Mouse (Mus musculus): ENCODE measurements at regions not wholly inside any gene's neighbourhood (a gene's known extent, or its start where the extent isn't known, plus 50 kb on each side); places are given as distances from the start of the nearest gene placed in this dataset.

GRCm38 (mm10) chr13:97616919-97617318 is 143.5 kb downstream of the Gm10260 start:
- DNase-seq (ENCODE audit: low spot score in 2 of 2) = no peak

- peak; percentile 16 to 55 for DNase-seq (ENCODE audit: low spot score in 2 of 2)
Observed at GRCm38 (mm10) chr13:97607221-97607723, 153.2 kb downstream of the Gm10260 start.

DNA sequence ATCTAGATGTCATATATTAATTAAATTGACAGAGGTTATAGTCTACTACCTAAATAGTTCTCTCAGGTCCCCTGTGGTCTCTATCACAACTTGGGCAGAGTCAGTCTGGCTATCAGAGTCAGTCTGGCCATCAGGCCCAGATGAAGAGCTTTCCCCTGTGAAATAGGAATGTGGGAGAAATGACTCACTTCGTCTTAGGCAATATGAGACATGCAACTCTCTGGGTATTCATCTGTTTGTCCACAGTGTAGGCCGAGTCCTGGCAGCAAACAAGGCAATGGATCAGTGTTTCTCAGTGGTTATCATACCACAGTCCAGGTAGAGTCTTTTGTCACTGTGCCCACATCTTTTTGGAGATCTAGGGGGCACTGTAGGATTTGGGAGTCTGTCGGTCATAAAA is 156.0 kb downstream of the Gm10260 start:
- DNase-seq (ENCODE audit: low spot score in 2 of 2) = no peak

- no peak for DNase-seq (ENCODE audit: low spot score in 2 of 2)
Observed at GRCm38 (mm10) chr13:97601135-97601730, 159.2 kb downstream of the Gm10260 start.

- no peak for DNase-seq (ENCODE audit: low spot score in 2 of 2)
Observed at GRCm38 (mm10) chr13:97600136-97600535, 160.3 kb downstream of the Gm10260 start.

DNA sequence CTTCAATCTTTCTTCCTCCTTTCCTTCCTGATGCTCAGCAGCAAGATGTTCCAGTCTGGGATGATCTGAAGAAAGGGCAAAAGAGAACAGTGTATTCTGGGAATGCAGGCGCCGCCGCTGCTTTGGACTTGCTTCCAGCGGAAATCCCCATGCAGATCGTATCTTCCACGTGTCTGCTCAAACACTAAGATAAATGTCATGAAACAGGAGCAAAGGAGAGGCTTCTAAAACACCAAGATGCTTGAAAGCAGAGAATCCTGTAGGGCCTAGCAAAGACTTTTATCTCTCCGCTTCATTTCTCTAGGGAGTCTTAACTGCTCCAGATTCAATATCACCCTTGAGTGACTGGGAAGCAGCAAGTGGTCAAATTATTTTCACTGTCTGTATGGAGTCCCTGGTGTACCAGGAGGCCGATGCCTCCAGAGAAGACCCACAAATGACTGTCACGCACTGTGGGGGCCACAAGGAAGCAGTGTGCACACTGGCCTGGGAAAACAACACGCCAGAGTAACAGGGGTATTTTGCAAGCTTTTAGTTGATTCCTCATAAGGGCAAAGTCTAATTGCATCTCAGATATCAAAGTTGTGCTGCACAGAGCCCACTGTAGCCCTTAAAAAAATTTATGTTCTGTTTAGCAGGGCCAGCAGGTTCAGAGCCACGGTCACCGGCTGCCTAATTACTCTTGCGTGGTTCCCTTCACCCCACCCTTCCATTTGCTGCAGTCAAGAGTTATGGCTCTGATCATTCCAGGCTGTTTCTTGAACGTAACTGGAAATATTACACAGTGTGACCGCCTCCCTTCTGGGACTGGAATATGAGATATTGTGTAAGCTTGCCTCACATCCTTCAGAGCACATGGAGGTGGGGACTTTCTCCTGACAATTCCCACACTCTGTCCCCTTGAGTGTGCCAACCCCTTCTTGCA is 161.7 kb downstream of the Gm10260 start:
- no peak for DNase-seq (ENCODE audit: low spot score in 2 of 2)

DNA sequence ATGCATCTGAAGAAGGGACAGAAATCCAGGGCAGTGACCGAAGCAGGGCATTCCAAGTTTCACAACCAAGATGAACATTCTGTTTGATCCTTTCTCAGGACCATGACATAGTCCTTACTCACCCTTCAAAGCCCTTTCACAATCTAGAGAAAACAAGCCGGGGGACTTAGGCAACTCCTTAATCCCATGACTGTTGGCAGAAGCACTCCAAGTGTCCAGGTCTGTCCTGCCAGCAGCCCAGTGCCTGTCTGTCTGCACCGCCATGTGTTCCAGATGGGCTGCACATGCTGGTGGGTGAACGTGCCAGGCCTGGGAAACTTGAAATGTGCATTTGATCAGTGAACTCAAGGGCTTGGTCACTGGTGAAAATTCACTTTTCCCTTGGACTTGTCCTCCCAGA is 165.6 kb downstream of the Gm10260 start:
- DNase-seq (ENCODE audit: low spot score in 2 of 2) = no peak

DNA sequence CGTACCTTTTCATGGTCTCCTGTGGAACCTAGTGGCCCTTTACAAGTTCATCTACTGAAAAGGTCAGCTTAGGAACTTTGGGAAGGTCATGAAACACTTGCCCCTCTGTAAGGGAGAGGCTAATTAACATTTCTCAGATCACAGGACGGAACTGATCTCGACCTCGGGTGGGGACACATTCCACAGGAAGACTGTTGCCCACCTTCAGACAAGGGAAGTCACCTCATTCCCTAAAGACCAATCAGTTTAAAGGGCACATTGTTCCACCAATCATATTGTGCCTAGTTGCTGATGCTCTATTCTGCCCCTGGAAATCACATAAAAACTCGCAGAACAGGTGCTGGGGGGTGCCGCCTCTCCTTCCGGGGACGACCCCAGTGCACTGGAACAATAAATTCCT is 170.8 kb downstream of the Gm10260 start:
- no peak for DNase-seq (ENCODE audit: low spot score in 2 of 2)

- DNase-seq (ENCODE audit: low spot score in 2 of 2) = no peak
Observed at GRCm38 (mm10) chr13:97588085-97588484, 172.3 kb downstream of the Gm10260 start.

DNA sequence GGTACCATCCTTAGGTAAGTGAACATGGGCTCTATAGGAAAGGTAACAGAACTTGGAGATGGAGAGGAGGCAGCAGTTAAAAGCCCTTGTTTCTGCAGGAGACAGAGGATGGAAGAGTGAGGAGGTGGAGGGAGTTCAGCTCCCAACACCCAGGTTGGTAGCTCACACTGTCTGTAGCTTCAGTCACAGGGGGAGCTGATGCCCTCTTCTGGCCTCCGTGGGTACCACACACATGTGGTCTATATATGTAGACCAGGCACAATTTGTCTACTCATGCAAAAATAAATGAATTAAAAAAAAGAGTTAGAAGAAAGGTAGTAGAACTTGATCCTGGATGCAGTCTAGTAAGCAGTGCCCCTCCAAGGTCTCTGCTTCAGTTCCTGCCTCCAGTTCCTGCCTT is 173.3 kb downstream of the Gm10260 start:
- DNase-seq (ENCODE audit: low spot score in 2 of 2) = peak in 1 of 2 experiments; percentile 38

DNA sequence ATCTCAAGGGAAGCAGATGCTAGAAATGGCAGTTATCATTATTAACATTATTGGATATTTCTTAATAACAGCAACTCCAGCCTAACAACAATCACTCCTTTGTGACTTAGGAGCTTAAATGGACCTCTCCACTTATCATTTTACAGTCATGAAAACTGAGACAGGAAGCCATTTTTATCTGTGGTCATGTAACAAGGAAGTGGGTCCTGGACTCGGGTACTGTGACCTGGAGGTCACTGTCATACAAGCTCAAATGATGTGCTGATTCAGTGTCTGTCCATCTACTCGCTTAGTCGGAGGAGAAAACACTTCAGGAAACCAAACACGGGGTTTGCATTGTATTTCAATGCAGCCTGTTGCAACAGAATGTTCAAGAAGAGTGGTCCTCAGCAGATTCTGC is 176.4 kb downstream of the Gm10260 start:
- DNase-seq (ENCODE audit: low spot score in 2 of 2) = no peak

- DNase-seq (ENCODE audit: low spot score in 2 of 2) = no peak
Observed at GRCm38 (mm10) chr13:97581380-97581779, 179.1 kb downstream of the Gm10260 start.

DNA sequence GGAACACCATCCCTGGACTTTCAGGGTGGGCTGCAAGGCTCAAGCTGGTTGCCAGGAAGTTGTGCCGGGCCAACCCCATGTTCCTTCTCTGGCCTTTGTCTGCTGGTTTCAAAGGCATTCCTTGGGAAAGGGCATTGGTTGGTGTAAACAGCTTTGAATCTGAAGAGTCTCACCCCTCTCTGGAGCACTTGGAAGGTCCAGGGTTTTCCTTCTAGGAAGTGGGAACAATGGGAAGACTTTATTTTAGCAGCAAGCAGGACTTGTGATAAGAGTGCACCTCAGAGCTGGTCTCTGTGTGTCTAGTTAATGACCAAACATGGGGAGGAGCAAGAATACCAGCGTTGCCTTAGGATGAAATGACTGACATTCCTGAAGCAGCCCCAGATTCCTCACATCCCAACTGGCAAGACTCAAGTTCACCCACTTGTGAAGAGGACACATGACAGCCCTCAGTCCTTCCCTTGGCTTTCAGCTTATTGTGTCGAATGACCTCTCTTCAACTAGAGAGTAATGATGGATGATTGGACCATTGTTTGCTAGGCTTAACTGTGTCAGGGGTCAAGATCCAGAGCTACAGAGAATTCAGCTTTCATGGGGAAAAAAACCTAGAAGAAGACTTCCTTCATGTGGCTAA is 180.1 kb downstream of the Gm10260 start:
- no peak for DNase-seq (ENCODE audit: low spot score in 2 of 2)

DNA sequence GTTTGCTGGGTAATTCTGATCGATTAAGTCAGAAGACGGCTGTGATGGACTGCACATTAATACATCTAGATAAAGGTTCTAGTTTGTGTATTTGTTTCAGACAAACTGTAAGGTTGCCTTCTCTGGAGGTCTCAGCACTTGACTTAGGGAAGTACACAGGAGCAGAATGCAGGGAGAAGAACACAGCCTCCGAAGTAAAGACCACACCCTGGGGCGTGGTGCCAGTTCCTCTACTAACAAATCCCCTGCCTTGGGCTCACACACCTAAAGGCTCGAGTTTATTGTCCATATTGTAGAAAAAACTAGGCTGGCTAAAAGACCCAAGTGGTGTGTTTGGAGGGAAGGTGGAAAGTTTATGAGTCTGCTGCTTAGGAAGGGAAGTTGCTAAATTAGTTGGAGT is 181.8 kb downstream of the Gm10260 start:
- DNase-seq (ENCODE audit: low spot score in 2 of 2) = no peak

DNA sequence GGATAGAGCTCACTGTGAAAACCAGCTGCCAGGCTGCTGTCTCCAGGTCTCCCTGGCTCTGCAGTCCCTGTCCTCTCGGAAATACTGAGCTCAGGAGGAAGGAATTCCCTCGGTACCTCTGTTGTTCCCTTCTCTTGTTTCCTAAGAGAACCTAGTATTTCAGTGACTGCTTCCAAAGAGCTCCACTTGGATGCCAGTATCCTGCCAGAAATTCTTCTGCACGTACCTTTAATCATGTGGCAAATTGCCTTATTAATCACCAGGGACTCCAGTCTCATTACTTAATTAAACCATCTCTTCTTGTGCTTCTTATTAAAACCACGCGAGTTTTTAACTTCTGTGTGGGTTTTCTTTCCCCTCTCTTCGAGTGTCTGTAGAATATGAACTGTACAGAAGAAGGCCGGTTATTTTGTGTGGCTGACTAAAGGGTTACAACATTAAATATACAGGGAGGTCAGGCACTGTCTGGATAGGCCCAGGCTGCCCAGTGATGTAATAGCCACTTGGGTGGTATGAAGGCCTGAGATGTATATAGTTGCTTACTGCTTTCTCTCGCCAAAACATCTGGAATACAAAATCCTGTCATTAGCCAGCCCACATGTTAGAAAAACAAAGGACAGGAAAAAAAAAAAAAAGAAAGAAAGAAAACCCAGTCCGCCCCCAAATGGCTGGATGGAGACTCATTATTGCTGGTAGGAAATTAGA is 183.2 kb downstream of the Gm10260 start:
- no peak for DNase-seq (ENCODE audit: low spot score in 2 of 2)

GRCm38 (mm10) chr13:97573601-97574000 is 186.8 kb downstream of the Gm10260 start:
- no peak for DNase-seq (ENCODE audit: low spot score in 2 of 2)

DNA sequence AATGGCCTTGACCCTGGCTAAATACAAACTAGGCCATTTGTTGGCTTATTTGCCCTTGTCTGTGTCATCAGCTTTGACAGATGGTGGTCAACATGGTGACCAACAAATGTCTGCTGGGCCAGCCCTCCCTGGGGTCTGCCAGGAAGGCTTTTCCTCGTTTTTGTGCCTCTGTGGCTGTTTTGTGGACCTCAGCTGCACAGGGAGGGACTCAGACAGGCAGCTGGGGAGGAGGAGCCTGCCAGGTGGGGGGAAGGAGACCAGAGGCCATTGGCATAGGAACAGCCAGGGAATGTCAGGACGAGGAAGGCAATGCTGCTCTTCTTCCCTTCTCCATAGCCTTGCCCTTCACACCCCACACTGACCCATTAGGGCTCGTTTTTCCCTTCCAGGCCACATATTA is 188.1 kb downstream of the Gm10260 start:
- DNase-seq (ENCODE audit: low spot score in 2 of 2) = no peak

DNA sequence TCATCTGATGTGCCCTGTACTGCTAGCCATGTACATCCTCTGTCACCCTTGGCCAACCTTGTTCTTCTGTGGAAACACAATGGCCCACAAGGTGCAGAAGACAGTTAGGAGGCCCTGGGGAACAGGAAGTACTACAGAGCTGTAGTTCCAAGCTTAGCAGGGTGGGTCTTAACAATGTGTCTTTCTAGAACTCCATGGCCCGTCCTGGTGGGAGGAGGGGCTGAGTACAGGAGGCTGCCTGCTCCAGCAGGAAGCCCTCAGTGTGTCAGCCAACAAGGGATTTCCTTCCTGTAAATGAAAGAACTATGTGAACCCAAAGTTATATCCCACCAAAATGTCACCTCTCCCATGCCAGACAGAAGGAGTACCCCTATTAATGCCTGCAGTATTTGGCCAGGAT is 190.4 kb downstream of the Gm10260 start:
- no peak for DNase-seq (ENCODE audit: low spot score in 2 of 2)

GRCm38 (mm10) chr13:97567632-97568031 is 192.8 kb downstream of the Gm10260 start:
- no peak for DNase-seq (ENCODE audit: low spot score in 2 of 2)

- DNase-seq (ENCODE audit: low spot score in 2 of 2) = no peak
Observed at GRCm38 (mm10) chr13:97566071-97566470, 194.4 kb downstream of the Gm10260 start.

- DNase-seq (ENCODE audit: low spot score in 2 of 2) = no peak
Observed at GRCm38 (mm10) chr13:97562241-97562640, 198.2 kb downstream of the Gm10260 start.

DNA sequence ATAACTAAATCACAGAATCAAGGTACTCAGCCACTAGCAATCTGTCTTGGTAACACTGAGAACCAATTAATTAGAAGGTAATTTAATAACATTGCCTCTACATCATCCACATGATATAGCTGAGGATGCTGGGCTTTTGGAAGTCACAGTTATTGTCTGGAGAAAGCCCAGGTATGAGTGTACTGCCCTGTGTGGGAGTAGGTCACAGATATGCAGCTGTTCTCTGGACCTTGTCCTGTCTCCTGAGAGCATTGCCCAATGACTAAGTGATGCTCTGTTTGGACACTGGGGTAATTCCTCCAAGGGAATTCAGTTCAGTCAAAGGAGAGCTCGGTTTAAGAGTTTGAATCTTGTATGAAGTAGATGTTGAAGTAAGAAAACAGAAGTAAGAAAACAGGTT is 199.6 kb downstream of the Gm10260 start:
- no peak for DNase-seq (ENCODE audit: low spot score in 2 of 2)

All from spleen, postnatal 10 days (tissue).